Mouse (Mus musculus): ENCODE measurements around the gene Zfp189. TPM values are rescaled to one million over a fixed set of nuclear protein-coding genes. Genes with fewer than 3 reads are reported as not detected.

Gene Zfp189
- polyA plus RNA-seq, 1 experiment, result 3.3 TPM

DNA sequence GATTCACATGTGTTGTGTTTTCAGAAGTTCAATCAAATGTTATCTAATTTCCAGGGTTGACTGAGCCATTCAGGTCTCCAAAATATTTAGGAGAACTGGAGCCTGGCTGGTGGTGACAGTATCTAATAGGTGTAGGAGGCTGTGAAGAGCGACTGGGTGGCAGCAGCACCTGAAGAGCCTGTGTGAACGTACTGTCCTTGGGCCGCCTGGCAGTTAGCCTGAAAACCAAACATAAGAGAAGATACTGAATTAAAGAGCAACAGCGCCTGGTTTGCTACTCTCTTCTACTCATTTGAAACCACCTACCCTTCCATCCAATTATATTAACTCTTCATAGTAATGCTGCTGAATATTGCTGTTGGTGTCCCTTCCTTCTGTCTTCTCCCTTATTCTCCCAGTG is 15.7 kb downstream of the Zfp189 start:
- DNase-seq (ENCODE audit: low read depth), result no peak

DNA sequence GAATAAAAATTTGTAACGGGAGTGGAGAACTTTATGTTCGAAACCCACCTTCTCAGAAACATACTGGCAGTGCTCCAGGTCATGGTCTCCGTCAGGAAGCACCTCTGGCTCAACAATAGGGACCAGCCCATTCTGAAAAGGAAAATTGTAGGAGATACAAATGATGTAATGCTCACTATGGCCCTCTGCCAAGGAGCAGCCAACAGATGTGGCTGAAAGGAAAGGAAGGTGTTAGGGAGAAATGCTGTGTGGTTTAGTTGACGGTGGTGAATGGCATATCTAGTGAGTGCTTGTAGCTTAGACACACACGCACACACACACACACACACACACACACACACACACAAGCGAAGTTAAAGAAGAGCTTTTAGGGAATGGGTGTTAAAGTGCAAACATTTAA is 18.7 kb downstream of the Zfp189 start:
- DNase-seq (ENCODE audit: low read depth), result no peak

DNA sequence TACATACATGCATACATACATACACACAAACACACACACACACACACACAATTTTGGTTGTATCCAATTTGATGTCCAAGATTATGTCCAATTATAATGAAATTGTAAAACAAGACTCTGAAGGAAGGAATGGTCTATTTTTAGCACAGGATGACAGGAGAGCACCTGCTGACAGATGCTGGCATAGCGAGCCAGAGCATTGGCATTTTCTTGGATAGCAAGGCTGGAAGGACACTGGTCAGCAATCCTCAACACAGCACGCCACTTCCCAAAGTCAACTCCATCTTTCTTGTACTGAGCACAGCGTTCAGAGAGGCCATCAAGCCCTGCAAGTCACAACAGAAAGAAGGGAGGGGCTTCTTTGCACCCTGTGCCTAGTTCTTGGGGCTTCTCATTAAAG is 20.0 kb downstream of the Zfp189 start:
- no peak for DNase-seq (ENCODE audit: low read depth)

DNA sequence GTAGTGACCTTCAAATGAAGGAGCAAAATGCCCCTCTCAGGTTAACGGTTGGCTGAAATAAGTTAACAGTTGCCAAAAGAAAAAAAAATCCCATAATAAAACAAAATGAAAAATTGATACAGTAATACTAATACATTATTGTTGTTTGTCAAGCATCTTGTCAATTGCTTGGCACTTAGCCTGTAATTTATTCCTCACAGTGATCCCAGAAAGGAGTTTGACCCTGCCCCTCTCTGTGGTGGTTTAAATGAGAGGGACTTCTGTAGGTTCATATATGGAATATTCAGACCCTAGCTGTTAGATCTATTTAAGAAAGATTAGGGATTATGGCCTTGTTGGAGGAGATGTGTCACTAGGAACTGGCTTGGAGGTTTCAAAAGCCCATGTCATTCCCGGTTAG is 25.1 kb downstream of the Zfp189 start:
- no peak for DNase-seq (ENCODE audit: low read depth)

DNA sequence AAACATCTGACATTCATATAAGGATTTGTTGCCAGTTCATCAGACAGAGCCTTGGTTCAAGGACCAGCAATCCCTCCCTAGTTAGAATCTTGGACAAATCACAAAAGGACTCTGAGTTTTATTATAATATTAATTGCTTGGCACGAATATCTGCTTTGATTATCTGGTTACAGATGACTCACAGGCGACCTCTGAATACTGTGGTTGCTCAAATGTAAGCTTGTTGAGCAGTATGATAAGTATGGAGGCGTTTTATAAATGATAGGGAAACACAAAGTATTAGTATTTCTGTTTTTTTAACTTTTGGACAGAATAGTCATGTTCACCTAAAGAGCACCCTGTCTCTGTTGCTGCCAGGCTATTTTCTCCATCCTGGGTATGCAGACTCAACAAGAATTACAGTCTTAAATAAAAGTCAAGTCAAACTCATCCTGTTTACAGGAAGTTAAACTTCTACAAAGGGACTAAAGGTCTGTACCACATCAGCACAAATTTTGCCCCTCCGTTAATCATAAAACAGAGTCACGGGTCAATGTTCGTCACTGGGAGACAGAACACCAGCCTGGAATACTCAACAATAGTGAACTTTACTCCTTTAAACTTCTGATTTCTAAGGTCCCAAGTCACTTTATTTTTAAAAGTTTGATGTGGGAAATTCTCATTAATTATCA is 26.0 kb downstream of the Zfp189 start:
- DNase-seq (ENCODE audit: low read depth), result no peak

DNA sequence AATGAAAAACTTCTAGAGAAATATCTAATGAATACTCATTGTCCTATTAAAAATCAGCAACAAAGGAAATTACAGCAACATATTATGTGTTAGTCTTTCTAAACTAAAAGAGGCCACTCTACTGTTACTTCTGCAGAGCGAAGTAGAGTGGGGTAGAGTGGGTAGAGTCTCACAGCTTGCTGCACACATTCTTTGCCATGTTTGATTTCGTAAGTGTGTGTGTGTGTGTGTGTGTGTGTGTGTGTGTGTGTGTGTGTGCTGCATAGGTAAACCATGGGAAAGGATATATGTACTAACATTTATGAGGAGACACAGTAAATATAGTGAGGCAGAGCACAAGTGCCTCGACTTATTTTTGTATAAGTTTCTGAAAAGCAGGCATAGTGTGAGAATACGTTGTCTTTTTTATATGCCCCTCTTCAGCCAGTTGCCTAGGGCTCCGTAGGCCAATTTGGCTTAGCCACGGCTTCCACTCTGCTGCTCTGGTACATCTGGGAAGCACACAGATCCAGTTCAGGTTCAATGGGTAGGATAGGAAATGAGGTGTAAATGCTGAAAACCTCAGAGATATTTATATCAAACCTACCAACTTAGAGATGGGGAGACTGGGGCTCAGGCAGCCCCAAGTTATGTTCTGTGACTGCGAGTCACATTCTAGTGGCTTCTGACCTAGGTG is 26.7 kb downstream of the Zfp189 start:
- no peak for DNase-seq (ENCODE audit: low read depth)

DNA sequence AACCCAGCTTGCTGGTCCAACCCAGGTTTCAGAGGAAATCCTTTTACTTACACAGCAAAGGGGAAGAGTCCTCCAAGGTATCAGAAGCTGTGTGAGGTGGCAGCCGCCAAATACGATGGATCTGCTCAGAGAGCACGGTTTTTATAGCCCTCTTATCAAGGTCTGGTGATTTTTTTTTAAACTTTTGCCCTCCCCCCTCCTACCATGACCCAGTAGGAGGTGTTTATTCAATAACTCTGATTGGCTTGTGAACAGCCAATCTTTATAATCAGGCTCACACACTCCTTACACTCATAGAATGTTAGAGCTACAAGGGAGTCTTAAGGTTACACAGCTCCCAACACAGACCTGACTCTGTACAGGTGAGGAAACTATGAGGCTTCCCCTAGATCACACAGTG is 28.4 kb downstream of the Zfp189 start, which contains the start of gene Aldob:
Aldob (minus strand) TSS at position 164 of the 400 bp plus-strand sequence.
- DNase-seq (ENCODE audit: low read depth), result no peak

DNA sequence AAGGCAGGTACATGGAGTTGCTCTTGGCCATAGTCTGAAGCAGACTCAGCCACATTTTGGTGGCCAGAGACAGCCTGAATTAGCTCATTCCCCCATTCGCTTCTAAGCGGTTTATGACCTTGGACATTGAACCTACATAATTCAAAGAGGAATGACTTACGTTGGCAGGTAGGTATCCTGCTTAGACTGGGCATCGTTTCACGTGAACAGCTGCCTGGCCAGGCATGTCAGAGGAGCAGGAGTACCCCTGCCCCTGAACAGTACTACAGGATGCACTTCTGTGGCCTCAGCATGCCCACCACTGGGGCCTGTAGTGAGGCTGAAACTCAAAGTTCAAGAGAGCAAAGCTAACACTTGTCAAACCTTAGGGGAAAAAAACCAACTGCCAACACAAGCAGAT is 32.4 kb downstream of the Zfp189 start:
- no peak for DNase-seq (ENCODE audit: low read depth)

DNA sequence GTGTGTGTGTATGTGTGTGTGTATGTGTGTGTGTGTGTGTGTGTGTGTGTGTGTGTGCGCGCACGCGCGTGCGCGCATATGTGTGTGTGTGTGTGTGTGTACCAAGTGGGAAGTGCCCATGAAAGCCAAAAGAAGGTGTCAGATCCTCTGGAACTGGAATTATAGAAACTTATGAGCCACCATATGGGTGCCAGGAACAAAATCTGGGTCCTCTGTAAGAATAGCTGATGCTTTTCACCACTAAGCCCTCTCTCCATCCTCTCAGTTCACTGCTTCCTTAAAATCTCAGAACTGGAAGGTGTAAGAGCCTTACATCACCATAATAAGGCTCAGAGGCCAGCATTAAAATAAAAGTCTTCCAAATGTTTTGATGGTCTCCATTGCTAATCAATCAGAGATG is 36.4 kb downstream of the Zfp189 start:
- DNase-seq (ENCODE audit: low read depth), result no peak

DNA sequence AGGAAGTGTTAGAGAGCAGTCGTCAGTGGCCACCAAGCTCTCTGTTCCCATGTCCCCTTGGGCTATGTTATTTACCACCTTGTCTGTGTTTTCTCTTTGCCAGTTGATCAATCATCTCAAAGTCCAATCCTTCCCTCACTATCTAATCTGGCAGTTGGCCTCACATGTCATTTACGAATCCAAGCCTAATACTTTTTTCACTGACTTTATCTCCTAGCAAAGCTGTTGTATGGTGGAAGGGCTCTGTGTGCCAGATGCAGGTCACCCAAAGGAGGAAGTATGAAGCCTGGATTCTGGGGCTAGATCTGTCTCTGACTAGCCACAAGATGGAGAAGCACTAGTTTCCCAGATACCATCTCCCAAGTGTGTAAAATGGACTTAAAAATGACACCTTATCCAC is 37.2 kb downstream of the Zfp189 start:
- no peak for DNase-seq (ENCODE audit: low read depth)

DNA sequence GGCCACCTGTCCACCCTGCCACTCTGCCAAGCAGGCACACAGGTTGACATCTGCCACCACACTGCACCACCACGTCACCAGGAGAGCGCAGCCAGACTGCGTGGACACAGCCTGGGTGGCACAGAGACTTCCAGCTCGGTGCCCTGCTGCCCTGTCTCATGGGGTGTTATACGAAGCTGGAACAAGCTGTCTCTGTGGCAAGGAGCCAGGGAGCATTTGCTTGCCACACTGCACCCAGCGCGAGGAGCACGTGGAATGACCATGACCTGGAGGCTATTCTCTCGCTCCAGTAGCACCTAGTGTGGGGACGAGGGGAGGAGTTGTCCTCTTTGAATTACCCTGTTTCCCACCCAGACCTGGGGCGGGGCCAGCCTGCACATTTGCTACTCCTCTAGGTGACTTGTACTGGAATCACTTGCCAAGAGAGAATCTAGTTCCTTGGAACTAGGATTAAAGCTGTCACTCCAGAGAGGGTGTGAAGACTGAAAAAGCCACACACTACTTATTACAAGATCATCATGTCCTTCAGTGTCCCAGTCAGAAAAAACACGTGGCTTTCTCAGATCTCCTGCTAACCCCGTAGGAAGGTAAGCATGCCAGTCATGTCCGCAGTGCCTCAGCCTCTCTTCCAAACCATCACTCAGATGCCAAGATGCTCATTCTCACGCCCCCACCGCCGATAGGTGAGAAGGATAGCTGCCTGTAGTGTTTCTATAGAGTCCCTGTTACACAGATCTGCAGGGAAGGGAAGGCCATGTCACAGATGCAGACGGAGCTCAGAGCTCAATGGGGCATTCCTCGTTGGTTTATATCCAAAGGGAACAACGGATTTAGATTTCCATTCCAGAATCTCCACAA is 39.2 kb downstream of the Zfp189 start:
- no peak for DNase-seq (ENCODE audit: low read depth)

DNA sequence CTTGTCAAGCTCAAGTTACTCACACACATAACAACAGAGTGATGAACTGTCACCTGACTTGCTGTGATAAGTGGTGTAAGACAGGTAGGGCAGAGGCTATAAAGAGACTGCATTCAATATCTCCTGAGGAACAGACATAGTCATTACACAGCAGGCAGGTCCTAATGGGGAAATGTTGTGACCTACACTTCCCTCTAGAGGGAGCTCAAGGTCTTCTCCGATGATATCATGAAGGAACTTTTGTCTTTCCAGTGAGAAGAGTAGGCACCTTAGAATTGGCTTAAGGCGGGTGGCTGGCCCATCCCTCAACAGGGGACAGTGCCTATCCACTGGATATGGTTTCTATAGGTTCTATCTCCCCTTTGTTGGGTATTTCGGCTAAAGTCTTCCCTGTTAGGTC is 46.6 kb downstream of the Zfp189 start:
- no peak for DNase-seq (ENCODE audit: low read depth)

DNA sequence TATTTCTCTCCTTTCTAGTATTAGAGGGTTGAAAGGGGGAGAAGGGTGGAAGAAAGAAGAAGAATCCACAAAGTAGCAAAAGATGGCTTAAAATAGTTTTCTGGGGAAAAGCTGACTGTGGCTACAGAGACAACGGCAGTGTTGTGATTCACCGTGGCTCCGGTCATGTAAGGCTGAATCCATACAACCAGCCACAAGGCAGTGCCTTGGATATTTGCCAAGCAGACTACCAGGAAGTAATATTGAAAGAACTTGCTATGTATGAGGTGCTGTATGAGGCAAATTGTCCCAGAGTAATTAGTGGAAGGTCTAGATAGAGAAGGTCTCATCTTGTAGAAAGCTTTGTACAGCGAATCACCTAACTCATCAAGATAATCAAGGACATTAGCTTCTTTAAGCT is 51.2 kb downstream of the Zfp189 start:
- no peak for DNase-seq (ENCODE audit: low read depth)

Other genes starting within 250 kb of the Zfp189 start
- 0.36 and 0.76 TPM in 2 replicates for gene Acnat2, start 113.0 kb upstream of the Zfp189 start, polyA plus RNA-seq (2012; rRNA removed)
- 1.1 and 2.0 TPM in 2 replicates for gene Acnat1, start 47.3 kb upstream of the Zfp189 start, polyA plus RNA-seq (2012; rRNA removed)
- not detected in 2 replicates for gene Baat, start 14.6 kb upstream of the Zfp189 start, polyA plus RNA-seq (2012; rRNA removed)
- gene Mrpl50, start 83 bp upstream of the Zfp189 start, polyA plus RNA-seq (2012; rRNA removed), result 6.0 and 6.4 TPM in 2 replicates
- gene Aldob, start 28.4 kb downstream of the Zfp189 start, polyA plus RNA-seq (2012; rRNA removed), result 1.5 and 6.2 TPM in 2 replicates
- 9.0 and 9.3 TPM in 2 replicates for gene Tmem246, start 76.7 kb downstream of the Zfp189 start, polyA plus RNA-seq (2012; rRNA removed)
- gene Rnf20, start 110.8 kb downstream of the Zfp189 start, polyA plus RNA-seq (2012; rRNA removed), result 16.8 and 19.0 TPM in 2 replicates
- gene Ppp3r2, start 160.8 kb downstream of the Zfp189 start, polyA plus RNA-seq (2012; rRNA removed), result 0.18 and 0.72 TPM in 2 replicates

Measured in gonadal fat pad, adult 2 months (tissue).